Mouse (Mus musculus): ENCODE measurements around the gene Dnajc4. TPM values are rescaled to one million over a fixed set of nuclear protein-coding genes. Genes with fewer than 3 reads are reported as not detected.

Dnajc4 gene
- polyA plus RNA-seq, 1 experiment = 28.5 TPM

- Histone ChIP-seq H3K79me2 (ENCODE audit: control insufficient read depth, insufficient read depth) (peaks cover 46% of the 10 kb centered on the region), H3K4me3 (peak overlapping the region; percentile 83), H3K4me2 (ENCODE audit: low read depth) (peak overlapping the region; percentile 100), H3ac (ENCODE audit: control insufficient read depth, insufficient read length) (no peak overlapping the region), H3K27me3 (ENCODE audit: control insufficient read depth, insufficient read depth, insufficient read length) (no peaks in the 10 kb centered on the region), H3K36me3 (ENCODE audit: control insufficient read depth, insufficient read depth) (peaks cover 7% of the 10 kb centered on the region)
- TF ChIP-seq MYOG (IDR thresholded peaks at IDR 0.05; ENCODE audit: control insufficient read depth in 1 of 3, insufficient read depth in 1 of 3, insufficient read length in 2 of 3, low read depth in 2 of 3) = no peak
- TF ChIP-seq USF1 (IDR thresholded peaks at IDR 0.05; ENCODE audit: low read depth) = no peak
- no peak for TF ChIP-seq E2F4 (IDR thresholded peaks at IDR 0.05; ENCODE audit: insufficient read depth)
- no peak for TF ChIP-seq SRF (IDR thresholded peaks at IDR 0.05; ENCODE audit: control insufficient read depth, insufficient read length, low read depth)
- TF ChIP-seq TCF12 (IDR thresholded peaks at IDR 0.05; ENCODE audit: insufficient read depth, poor library complexity, severe bottlenecking) = no peak
- no peak for TF ChIP-seq MYOD1 (IDR thresholded peaks at IDR 0.05; ENCODE audit: control insufficient read depth in 1 of 3, insufficient read length in 2 of 3, low read depth in 2 of 3)
- TF ChIP-seq POLR2AphosphoS2 (IDR thresholded peaks at IDR 0.05; ENCODE audit: insufficient read length, low read depth) = no peak
- TF ChIP-seq TCF3 (IDR thresholded peaks at IDR 0.05; ENCODE audit: insufficient read length, low read depth) = no peak
- TF ChIP-seq CEBPB (IDR thresholded peaks at IDR 0.05; ENCODE audit: insufficient read depth, poor library complexity, severe bottlenecking) = no peak
- TF ChIP-seq POLR2A (IDR thresholded peaks at IDR 0.05; ENCODE audit: insufficient read length, low read depth) = no peak
- TF ChIP-seq REST (IDR thresholded peaks at IDR 0.05; ENCODE audit: insufficient read depth, insufficient read length) = no peak
- no peak for TF ChIP-seq MAX (IDR thresholded peaks at IDR 0.05; ENCODE audit: low read depth)
These were observed 13.8 kb downstream of the Dnajc4 start for GRCm38 (mm10) chr19:6978639-6978974.

- H3K27me3 ChIP-seq (ENCODE audit: control insufficient read depth, insufficient read depth, insufficient read length) = no peaks in the 10 kb centered on the region
- peaks cover 6% of the 10 kb centered on the region for H3K36me3 ChIP-seq (ENCODE audit: control insufficient read depth, insufficient read depth)
- peaks cover 46% of the 10 kb centered on the region for H3K79me2 ChIP-seq (ENCODE audit: control insufficient read depth, insufficient read depth)
- H3ac ChIP-seq (ENCODE audit: control insufficient read depth, insufficient read length) = peak overlapping the region; percentile 88
- TF ChIP-seq POLR2AphosphoS2 (IDR thresholded peaks at IDR 0.05; ENCODE audit: insufficient read length, low read depth) = peak; percentile 50
- no peak for TF ChIP-seq REST (IDR thresholded peaks at IDR 0.05; ENCODE audit: insufficient read depth, insufficient read length)
- H3K4me3 ChIP-seq = peak overlapping the region; percentile 83
- peak overlapping the region; percentile 100 for H3K4me2 ChIP-seq (ENCODE audit: low read depth)
These were observed 14.4 kb downstream of the Dnajc4 start for GRCm38 (mm10) chr19:6977759-6978638.

- Histone ChIP-seq H3K36me3 (ENCODE audit: control insufficient read depth, insufficient read depth) (peaks cover 6% of the 10 kb centered on the region), H3K4me2 (ENCODE audit: low read depth) (peak within 1 kb of the TSS; percentile 100)
- TF ChIP-seq MYOG (IDR thresholded peaks at IDR 0.05; ENCODE audit: control insufficient read depth in 1 of 3, insufficient read depth in 1 of 3, insufficient read length in 2 of 3, low read depth in 2 of 3) = peak; percentile 50 to 91 (median 70)
- TF ChIP-seq MAX (IDR thresholded peaks at IDR 0.05; ENCODE audit: low read depth) = no peak
- no peak for TF ChIP-seq E2F4 (IDR thresholded peaks at IDR 0.05; ENCODE audit: insufficient read depth)
- TF ChIP-seq USF1 (IDR thresholded peaks at IDR 0.05; ENCODE audit: low read depth) = no peak
- TF ChIP-seq CEBPB (IDR thresholded peaks at IDR 0.05; ENCODE audit: insufficient read depth, poor library complexity, severe bottlenecking) = peak; percentile 58
- peak; percentile 91 for TF ChIP-seq TCF12 (IDR thresholded peaks at IDR 0.05; ENCODE audit: insufficient read depth, poor library complexity, severe bottlenecking)
- TF ChIP-seq REST (IDR thresholded peaks at IDR 0.05; ENCODE audit: insufficient read depth, insufficient read length) = no peak
- peak; percentile 87 for TF ChIP-seq POLR2AphosphoS2 (IDR thresholded peaks at IDR 0.05; ENCODE audit: insufficient read length, low read depth)
- TF ChIP-seq SRF (IDR thresholded peaks at IDR 0.05; ENCODE audit: control insufficient read depth, insufficient read length, low read depth) = no peak
- TF ChIP-seq TCF3 (IDR thresholded peaks at IDR 0.05; ENCODE audit: insufficient read length, low read depth) = peak; percentile 83
- peak; percentile 70 to 94 (median 81) for TF ChIP-seq MYOD1 (IDR thresholded peaks at IDR 0.05; ENCODE audit: control insufficient read depth in 1 of 3, insufficient read length in 2 of 3, low read depth in 2 of 3)
- peak; percentile 38 for TF ChIP-seq POLR2A (IDR thresholded peaks at IDR 0.05; ENCODE audit: insufficient read length, low read depth)
These were observed 16.5 kb downstream of the Dnajc4 start, which contains the start of gene Plcb3 for GRCm38 (mm10) chr19:6975537-6976521. Plcb3 (minus strand) TSS chr19:6976470.

GRCm38 (mm10) chr19:6974211-6975205 lies 17.9 kb downstream of the Dnajc4 start, which contains the start of gene Ppp1r14b:
Ppp1r14b (plus strand) TSS chr19:6974968.
- TF ChIP-seq MYOG (IDR thresholded peaks at IDR 0.05; ENCODE audit: control insufficient read depth in 1 of 3, insufficient read depth in 1 of 3, insufficient read length in 2 of 3, low read depth in 2 of 3) = peak in 1 of 3 experiments; percentile 30
- TF ChIP-seq USF1 (IDR thresholded peaks at IDR 0.05; ENCODE audit: low read depth) = peak; percentile 89
- TF ChIP-seq MAX (IDR thresholded peaks at IDR 0.05; ENCODE audit: low read depth) = peak; percentile 40
- no peak for TF ChIP-seq CEBPB (IDR thresholded peaks at IDR 0.05; ENCODE audit: insufficient read depth, poor library complexity, severe bottlenecking)
- TF ChIP-seq REST (IDR thresholded peaks at IDR 0.05; ENCODE audit: insufficient read depth, insufficient read length) = no peak
- TF ChIP-seq TCF3 (IDR thresholded peaks at IDR 0.05; ENCODE audit: insufficient read length, low read depth) = no peak
- TF ChIP-seq POLR2AphosphoS2 (IDR thresholded peaks at IDR 0.05; ENCODE audit: insufficient read length, low read depth) = peak; percentile 16
- peak; percentile 1 for TF ChIP-seq E2F4 (IDR thresholded peaks at IDR 0.05; ENCODE audit: insufficient read depth)
- TF ChIP-seq MYOD1 (IDR thresholded peaks at IDR 0.05; ENCODE audit: control insufficient read depth in 1 of 3, insufficient read length in 2 of 3, low read depth in 2 of 3) = no peak
- no peak for TF ChIP-seq SRF (IDR thresholded peaks at IDR 0.05; ENCODE audit: control insufficient read depth, insufficient read length, low read depth)
- TF ChIP-seq POLR2A (IDR thresholded peaks at IDR 0.05; ENCODE audit: insufficient read length, low read depth) = peak; percentile 43
- no peak for TF ChIP-seq TCF12 (IDR thresholded peaks at IDR 0.05; ENCODE audit: insufficient read depth, poor library complexity, severe bottlenecking)
- peak within 1 kb of the TSS; percentile 100 for H3K4me2 ChIP-seq (ENCODE audit: low read depth)
- H3ac ChIP-seq (ENCODE audit: control insufficient read depth, insufficient read length) = peak within 1 kb of the TSS; percentile 88
- peaks cover 35% of the 10 kb centered on the region for H3K79me2 ChIP-seq (ENCODE audit: control insufficient read depth, insufficient read depth)
- peaks cover 6% of the 10 kb centered on the region for H3K36me3 ChIP-seq (ENCODE audit: control insufficient read depth, insufficient read depth)
- H3K27me3 ChIP-seq (ENCODE audit: control insufficient read depth, insufficient read depth, insufficient read length) = no peaks in the 10 kb centered on the region
- peak within 1 kb of the TSS; percentile 83 for H3K4me3 ChIP-seq

More at GRCm38 (mm10) chr19:6975537-6976521, 16.5 kb downstream of the Dnajc4 start, which contains the start of gene Plcb3:
- H3K27me3 ChIP-seq (ENCODE audit: control insufficient read depth, insufficient read depth, insufficient read length) = no peaks in the 10 kb centered on the region
- H3K4me3 ChIP-seq = peak within 1 kb of the TSS; percentile 83
- peak within 1 kb of the TSS; percentile 88 for H3ac ChIP-seq (ENCODE audit: control insufficient read depth, insufficient read length)
- peaks cover 39% of the 10 kb centered on the region for H3K79me2 ChIP-seq (ENCODE audit: control insufficient read depth, insufficient read depth)
